In genomic region chr15:78406293-78406934, GRCm38 (mm10) we compare ENCODE assay signal across 7 mouse cellular contexts. TPM values are rescaled to one million over a fixed set of nuclear protein-coding genes. Genes with fewer than 3 reads are reported as not detected.
DNase-seq lines count a peak whose midpoint lies in the region; ATAC-seq lines count a peak whose summit lies in the region.

Mpst (plus strand) TSS chr15:78406416.

- peaks cover 49% of the 10 kb centered on the region for H3K27me3 ChIP-seq in embryonic facial prominence, embryonic 10.5 days (replicated peaks; ENCODE audit: low read depth, poor library complexity, severe bottlenecking)
- H3K27me3 ChIP-seq in limb, embryonic 10.5 days (ENCODE audit: low read depth, poor library complexity, severe bottlenecking) = peaks cover 40% of the 10 kb centered on the region
- H3K27me3 ChIP-seq in midbrain, embryonic 13.5 days = peaks cover 37% of the 10 kb centered on the region

- peak within 1 kb of the TSS; percentile 76 for H3K4me3 ChIP-seq in embryonic facial prominence, embryonic 10.5 days
- H3K4me3 ChIP-seq in limb, embryonic 10.5 days = peak within 1 kb of the TSS; percentile 69
- peak within 1 kb of the TSS; percentile 63 for H3K4me3 ChIP-seq in midbrain, embryonic 13.5 days (replicated peaks)

- peak; percentile 87 for DNase-seq in adrenal gland, adult 8-10 months
- DNase-seq in embryonic facial prominence, embryonic 10.5 days (ENCODE audit: low spot score) = peak; percentile 89
- peak; percentile 92 for DNase-seq in kidney, adult 11 months
- peak; percentile 88 for DNase-seq in limb, embryonic 10.5 days (ENCODE audit: low spot score)
- DNase-seq in spleen, adult 12 weeks (ENCODE audit: low spot score) = peak; percentile 90

- peak within 1 kb of the TSS; percentile 74 for H3K9ac ChIP-seq in midbrain, embryonic 13.5 days (replicated peaks)

- H3K36me3 ChIP-seq in embryonic facial prominence, embryonic 10.5 days (replicated peaks) = peaks cover 5% of the 10 kb centered on the region; the same call in 1 of the 2 replicates
- no peaks in the 10 kb centered on the region for H3K36me3 ChIP-seq in limb, embryonic 10.5 days
- no peaks in the 10 kb centered on the region for H3K36me3 ChIP-seq in midbrain, embryonic 13.5 days

- peak; percentile 85 for ATAC-seq in granulocyte monocyte progenitor cell, adult 5-6 weeks (replicated peaks; ENCODE audit: poor library complexity, severe bottlenecking)
- peak; percentile 91 for ATAC-seq in midbrain, embryonic 13.5 days

- H3K4me2 ChIP-seq in midbrain, embryonic 13.5 days (replicated peaks) = peak within 1 kb of the TSS; percentile 85

- peaks cover 71% of the 10 kb centered on the region for H3K4me1 ChIP-seq in embryonic facial prominence, embryonic 10.5 days
- H3K4me1 ChIP-seq in limb, embryonic 10.5 days = peaks cover 50% of the 10 kb centered on the region
- H3K4me1 ChIP-seq in midbrain, embryonic 13.5 days (replicated peaks) = peaks cover 48% of the 10 kb centered on the region

- peak within 1 kb of the TSS; percentile 95 for H3K27ac ChIP-seq in embryonic facial prominence, embryonic 10.5 days (replicated peaks)
- peak within 1 kb of the TSS; percentile 88 for H3K27ac ChIP-seq in limb, embryonic 10.5 days
- H3K27ac ChIP-seq in midbrain, embryonic 13.5 days = peak within 1 kb of the TSS; percentile 88

- no peaks in the 10 kb centered on the region for H3K9me3 ChIP-seq in embryonic facial prominence, embryonic 10.5 days
- no peaks in the 10 kb centered on the region for H3K9me3 ChIP-seq in limb, embryonic 10.5 days (replicated peaks)
- H3K9me3 ChIP-seq in midbrain, embryonic 13.5 days = no peaks in the 10 kb centered on the region

- WGBS in embryonic facial prominence, embryonic 10.5 days = under 1% methylated on average over 40 of the region's 40 CpGs
- WGBS in limb, embryonic 10.5 days = under 1% methylated on average over 40 of the region's 40 CpGs
- WGBS in midbrain, embryonic 13.5 days = under 1% methylated on average over 40 of the region's 40 CpGs

RNA-seq across cellular contexts. Expression of gene Mpst, which starts in this region (rescaled TPM):
- 10 to 100 TPM; 47.5 to 53.8 (median 49.3) TPM for total RNA-seq in adrenal gland, adult 8-10 months (2022)
- 0.98 and 1.1 TPM in 2 replicates for polyA plus RNA-seq in embryonic facial prominence, embryonic 10.5 days (2016; fragmentation: Nextera tagmentation; extraction: Ambion mirVana)
- total RNA-seq in granulocyte monocyte progenitor cell, adult 5-6 weeks (2014; fragmentation: Nextera tagmentation) = 8.4 and 9.1 TPM in 2 replicates
- total RNA-seq in granulocyte monocyte progenitor cell, adult 5-6 weeks (2017) = 26.2 and 30.2 TPM in 2 replicates
- polyA plus RNA-seq in limb, embryonic 10.5 days (2016; fragmentation: Nextera tagmentation; extraction: Ambion mirVana) = 1.1 and 2.1 TPM in 2 replicates
- polyA plus RNA-seq in midbrain, embryonic 13.5 days (2015; fragmentation: Nextera tagmentation; extraction: Ambion mirVana) = 1.3 and 2.8 TPM in 2 replicates

Comparison
In these comparisons a context has a peak if more than half of its experiments do, and no peak if none do; other contexts are left out.
1. Peak in every context shown above with its lines: DNase-seq, ATAC-seq, H3K4me3 ChIP-seq and H3K27ac ChIP-seq.